Mouse (Mus musculus): ENCODE results near the gene Dusp7. TPM values are rescaled to one million over a fixed set of nuclear protein-coding genes. Genes with fewer than 3 reads are reported as not detected.

Gene Dusp7
- polyA plus RNA-seq (2017; shearing (Covaris generic)) = 27.5 TPM

DNA sequence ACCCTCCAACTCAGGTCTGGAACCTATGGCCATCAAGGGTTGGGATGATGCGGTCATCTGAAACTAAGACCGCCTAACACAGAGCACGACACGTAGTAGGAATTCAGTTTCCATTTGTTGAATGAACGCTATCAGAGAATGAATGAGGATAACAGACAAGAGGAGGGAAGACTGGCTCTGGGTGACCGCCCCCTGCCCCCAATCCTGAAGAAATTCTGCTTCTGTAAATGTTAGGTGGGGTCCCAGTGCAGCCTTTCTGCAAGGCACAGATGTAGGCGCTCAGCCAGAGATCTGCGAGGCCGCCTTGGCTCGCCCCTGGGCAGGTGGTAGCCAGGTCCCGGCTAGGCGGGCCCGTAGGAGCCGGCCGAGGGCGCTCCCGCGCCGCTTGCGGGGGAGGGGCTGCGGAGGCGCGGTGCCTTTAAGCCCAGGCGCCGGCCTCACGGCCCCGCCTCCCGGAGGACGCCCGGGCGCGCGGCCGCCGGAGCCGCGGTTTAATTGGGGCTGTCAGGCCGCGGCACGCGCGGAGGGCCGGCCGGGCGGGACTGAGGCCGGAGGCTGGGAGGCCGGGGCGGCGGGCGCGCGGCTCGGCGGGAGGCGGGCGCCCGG is at the start of gene Dusp7:
Dusp7 (plus strand) TSS at position 521 of the 606 bp plus-strand sequence.

Other genes with a start within 250 kb of the Dusp7 start
- 4.4 TPM for gene Glyctk, start 210.5 kb upstream of the Dusp7 start, polyA plus RNA-seq (2017; shearing (Covaris generic))
- 64.4 TPM for gene Wdr82, start 197.7 kb upstream of the Dusp7 start, polyA plus RNA-seq (2017; shearing (Covaris generic))
- 41.3 TPM for gene Ppm1m, start 168.9 kb upstream of the Dusp7 start, polyA plus RNA-seq (2017; shearing (Covaris generic))
- 141 TPM for gene Twf2, start 165.5 kb upstream of the Dusp7 start, polyA plus RNA-seq (2017; shearing (Covaris generic))
- gene Tlr9, start 146.0 kb upstream of the Dusp7 start, polyA plus RNA-seq (2017; shearing (Covaris generic)) = not detected
- gene Alas1, start 120.0 kb upstream of the Dusp7 start, polyA plus RNA-seq (2017; shearing (Covaris generic)) = 33.6 TPM
- 3.2 TPM for gene Poc1a, start 87.6 kb upstream of the Dusp7 start, polyA plus RNA-seq (2017; shearing (Covaris generic))
- gene Rpl29, start 60.8 kb downstream of the Dusp7 start, polyA plus RNA-seq (2017; shearing (Covaris generic)) = 699 TPM
- gene Acy1, start 69.7 kb downstream of the Dusp7 start, polyA plus RNA-seq (2017; shearing (Covaris generic)) = 13.8 TPM
- gene Abhd14b, start 78.8 kb downstream of the Dusp7 start, polyA plus RNA-seq (2017; shearing (Covaris generic)) = 5.1 TPM
- gene Abhd14a, start 79.0 kb downstream of the Dusp7 start, polyA plus RNA-seq (2017; shearing (Covaris generic)) = 8.6 TPM
- gene Pcbp4, start 84.7 kb downstream of the Dusp7 start, polyA plus RNA-seq (2017; shearing (Covaris generic)) = 8.3 TPM
- gene Gpr62, start 97.3 kb downstream of the Dusp7 start, polyA plus RNA-seq (2017; shearing (Covaris generic)) = not detected
- gene Rrp9, start 107.3 kb downstream of the Dusp7 start, polyA plus RNA-seq (2017; shearing (Covaris generic)) = 98.3 TPM
- gene Parp3, start 108.3 kb downstream of the Dusp7 start, polyA plus RNA-seq (2017; shearing (Covaris generic)) = 46.8 TPM
- not detected for gene Iqcf1, start 131.3 kb downstream of the Dusp7 start, polyA plus RNA-seq (2017; shearing (Covaris generic))
- not detected for gene Iqcf5, start 145.9 kb downstream of the Dusp7 start, polyA plus RNA-seq (2017; shearing (Covaris generic))
- gene Iqcf3, start 193.0 kb downstream of the Dusp7 start, polyA plus RNA-seq (2017; shearing (Covaris generic)) = not detected
- not detected for gene Iqcf4, start 202.4 kb downstream of the Dusp7 start, polyA plus RNA-seq (2017; shearing (Covaris generic))

All from naive thymus-derived CD4-positive, alpha-beta T cell, adult 5 months (primary cell).